Mouse (Mus musculus) hindbrain, embryonic 14.5 days (tissue): ENCODE measurements at regions not wholly inside any gene's neighbourhood (a gene's known extent, or its start where the extent isn't known, plus 50 kb on each side); places are given as distances from the start of the nearest gene placed in this dataset.

ENCODE experiments used
- ATAC-seq: fragments of 200-750 bp; cut with Nextera tagmentation; 2 replicates; pipeline ENCODE4 v1.8.0; 2017; ENCODE audit warnings: moderate number of reproducible peaks, mild to moderate bottlenecking, moderate TSS enrichment, moderate library complexity; ENCODE audit not compliant: low FRiP score
- DNase-seq: peaks from one replicate; pipeline ENCODE4 v3.0.0-alpha.2; 2015; ENCODE audit warnings: low spot score
- H3K27ac ChIP-seq: fragments of 300-500 bp; sonication (generic); 2 replicates; pipeline ENCODE4 v1.5.1; 2014; ENCODE audit warnings: mild to moderate bottlenecking, moderate library complexity
- H3K27me3 ChIP-seq: fragments of 300-500 bp; sonication (generic); 2 replicates; pipeline ENCODE4 v1.6.1; 2014; ENCODE audit warnings: mild to moderate bottlenecking, low read length, mixed read lengths; ENCODE audit not compliant: control insufficient read depth, insufficient read depth
- H3K36me3 ChIP-seq: fragments of 300-500 bp; sonication (generic); replicated peaks from 2 replicates; pipeline ENCODE4 v1.6.1; 2014; ENCODE audit not compliant: control insufficient read depth, insufficient read depth
- H3K4me1 ChIP-seq: fragments of 300-500 bp; sonication (generic); replicated peaks from 2 replicates; pipeline ENCODE4 v1.6.1; 2014; ENCODE audit warnings: antibody characterized with exemption, low read length, mixed read lengths; ENCODE audit not compliant: control insufficient read depth, insufficient read depth
- H3K4me2 ChIP-seq: fragments of 300-500 bp; sonication (generic); replicated peaks from 2 replicates; pipeline ENCODE4 v1.6.1; 2014; ENCODE audit warnings: mild to moderate bottlenecking, moderate library complexity
- H3K4me3 ChIP-seq: fragments of 300-500 bp; sonication (generic); replicated peaks from 2 replicates; pipeline ENCODE4 v1.5.1; 2014; ENCODE audit warnings: mild to moderate bottlenecking, low read length
- H3K9ac ChIP-seq: fragments of 300-500 bp; sonication (generic); 2 replicates; pipeline ENCODE4 v1.6.1; 2014
- H3K9me3 ChIP-seq: fragments of 300-500 bp; sonication (generic); 2 replicates; pipeline ENCODE4 v1.6.1; 2016; ENCODE audit warnings: low read length; ENCODE audit not compliant: control insufficient read depth
- WGBS: fragments of 180-500 bp; shearing (Covaris S2); extraction: QIAGEN DNeasy Blood & Tissue Kit; methylation state at CpG from one replicate; pipeline ENCODE4 v1.1.7; 2014; 5-methylcytosine and 5-hydroxymethylcytosine counted together

DNA sequence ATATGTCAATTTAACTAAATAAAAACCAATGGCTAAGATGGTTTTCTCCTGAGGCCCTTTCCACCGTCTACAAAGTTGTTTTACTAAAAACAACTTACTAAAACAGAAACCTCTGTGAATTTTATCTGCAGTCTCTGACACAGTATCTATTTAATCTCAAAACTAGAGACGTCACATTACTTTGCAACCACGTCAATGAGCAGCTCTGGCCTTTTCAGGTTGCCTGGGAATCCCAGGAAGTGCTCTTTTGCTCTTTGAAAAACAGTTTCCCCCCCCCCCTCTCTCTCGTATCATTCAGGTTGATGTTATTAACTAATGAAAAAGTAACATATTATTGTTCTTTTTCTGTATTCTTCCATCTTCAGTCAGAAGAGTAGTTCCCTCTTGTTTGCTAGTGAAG is 216.1 kb upstream of the Gm11114 start:
- ATAC-seq = no peak

GRCm38 (mm10) chr9:85112928-85113327 is 199.6 kb upstream of the Gm11114 start:
- Histone ChIP-seq H3K36me3 (no peaks in the 10 kb centered on the region), H3K4me2 (no peak overlapping the region), H3K4me3 (no peak overlapping the region), H3K4me1 (no peaks in the 10 kb centered on the region), H3K27me3 (no peaks in the 10 kb centered on the region), H3K27ac (no peak overlapping the region), H3K9me3 (no peaks in the 10 kb centered on the region), H3K9ac (no peak overlapping the region)
- DNase-seq = no peak
- no peak for ATAC-seq
- 84% methylated on average over 3 of the region's 3 CpGs for WGBS

More for the DNA sequence above, 216.1 kb upstream of the Gm11114 start:
- Histone ChIP-seq H3K27ac (no peak overlapping the region), H3K36me3 (no peaks in the 10 kb centered on the region), H3K27me3 (no peaks in the 10 kb centered on the region), H3K9me3 (no peaks in the 10 kb centered on the region), H3K4me3 (no peak overlapping the region), H3K4me2 (no peak overlapping the region), H3K4me1 (no peaks in the 10 kb centered on the region), H3K9ac (no peak overlapping the region)
- 75% methylated on average over 4 of the region's 4 CpGs for WGBS
- DNase-seq = no peak

GRCm38 (mm10) chr9:85114234-85114633 is 198.3 kb upstream of the Gm11114 start:
- Histone ChIP-seq H3K9ac (no peak overlapping the region), H3K4me3 (no peak overlapping the region), H3K9me3 (no peaks in the 10 kb centered on the region), H3K27me3 (no peaks in the 10 kb centered on the region), H3K4me2 (no peak overlapping the region), H3K4me1 (no peaks in the 10 kb centered on the region), H3K27ac (no peak overlapping the region), H3K36me3 (no peaks in the 10 kb centered on the region)
- DNase-seq (no peak), ATAC-seq (no peak)
- 67% methylated on average over 2 of the region's 2 CpGs for WGBS

- H3K9ac ChIP-seq = no peak overlapping the region
- ATAC-seq = no peak
- no peak overlapping the region for H3K27ac ChIP-seq
- H3K4me2 ChIP-seq = no peak overlapping the region
- WGBS = 93% methylated on average over 1 of the region's 1 CpGs
- no peak for DNase-seq
- H3K4me1 ChIP-seq = no peaks in the 10 kb centered on the region
- H3K36me3 ChIP-seq = no peaks in the 10 kb centered on the region
- H3K4me3 ChIP-seq = no peak overlapping the region
- H3K27me3 ChIP-seq = no peaks in the 10 kb centered on the region
- no peaks in the 10 kb centered on the region for H3K9me3 ChIP-seq
These were observed 192.5 kb upstream of the Gm11114 start for GRCm38 (mm10) chr9:85120061-85120460.

DNA sequence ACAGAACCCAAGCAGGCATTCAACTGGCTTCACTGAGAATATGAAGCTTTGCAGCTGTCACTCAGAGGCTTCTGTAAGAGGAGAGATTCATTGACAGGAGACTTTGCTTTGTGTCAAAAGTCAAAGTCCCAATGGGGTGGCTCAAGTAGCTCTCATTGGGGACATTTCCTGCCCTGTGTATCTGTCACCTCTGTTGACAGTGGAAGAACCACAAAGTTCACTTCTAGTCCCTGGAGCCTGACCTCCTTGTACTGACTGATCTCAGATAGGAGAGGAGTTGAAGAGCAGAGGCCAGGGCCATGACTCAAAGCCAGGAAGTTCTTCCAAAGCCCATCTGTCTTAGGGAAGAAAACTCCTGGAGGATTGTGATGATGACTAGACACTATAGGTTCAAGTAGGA is 191.5 kb upstream of the Gm11114 start:
- Histone ChIP-seq H3K27ac (no peak overlapping the region), H3K36me3 (no peaks in the 10 kb centered on the region), H3K4me1 (no peaks in the 10 kb centered on the region), H3K4me2 (no peak overlapping the region), H3K9me3 (no peaks in the 10 kb centered on the region), H3K4me3 (no peak overlapping the region), H3K27me3 (no peaks in the 10 kb centered on the region), H3K9ac (no peak overlapping the region)
- DNase-seq (no peak), ATAC-seq (no peak)

DNA sequence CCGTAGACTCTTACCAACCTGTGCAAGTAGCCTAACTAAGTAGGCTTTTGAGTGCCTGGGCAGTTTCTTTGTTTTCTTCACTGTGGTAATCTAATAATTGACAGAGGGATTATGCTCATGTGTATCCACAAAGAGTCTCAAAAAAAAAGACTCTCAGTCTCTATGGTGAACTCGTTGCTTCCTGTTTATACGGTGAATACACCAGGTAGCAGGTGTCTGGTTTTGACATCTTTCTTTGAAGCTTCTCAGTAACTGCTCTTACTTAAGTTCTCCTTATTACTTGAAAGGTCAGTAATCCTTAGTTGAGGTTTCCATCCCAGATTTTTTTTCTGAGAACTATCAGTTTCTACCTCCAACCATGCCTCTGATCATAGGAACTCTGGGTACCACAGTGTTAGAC is 188.9 kb upstream of the Gm11114 start:
- Histone ChIP-seq H3K4me3 (no peak overlapping the region), H3K27me3 (no peaks in the 10 kb centered on the region), H3K36me3 (no peaks in the 10 kb centered on the region), H3K4me2 (no peak overlapping the region), H3K9ac (no peak overlapping the region), H3K27ac (no peak overlapping the region), H3K9me3 (no peaks in the 10 kb centered on the region), H3K4me1 (no peaks in the 10 kb centered on the region)
- ATAC-seq (no peak), DNase-seq (no peak)
- WGBS = 72% methylated on average over 3 of the region's 3 CpGs

GRCm38 (mm10) chr9:85125775-85126174 is 186.8 kb upstream of the Gm11114 start:
- DNase-seq = no peak
- WGBS = 78% methylated on average over 4 of the region's 4 CpGs
- H3K4me3 ChIP-seq = no peak overlapping the region

GRCm38 (mm10) chr9:85126541-85126940 is 186.0 kb upstream of the Gm11114 start:
- ATAC-seq (no peak), DNase-seq (no peak)
- H3K36me3 ChIP-seq = no peaks in the 10 kb centered on the region
- no peak overlapping the region for H3K27ac ChIP-seq
- H3K4me1 ChIP-seq = no peaks in the 10 kb centered on the region
- H3K9me3 ChIP-seq = no peaks in the 10 kb centered on the region
- H3K27me3 ChIP-seq = no peaks in the 10 kb centered on the region
- no peak overlapping the region for H3K9ac ChIP-seq
- WGBS = 86% methylated on average over 6 of the region's 6 CpGs
- H3K4me2 ChIP-seq = no peak overlapping the region
- no peak overlapping the region for H3K4me3 ChIP-seq

More at GRCm38 (mm10) chr9:85125775-85126174, 186.8 kb upstream of the Gm11114 start:
- ATAC-seq = no peak
- Histone ChIP-seq H3K9me3 (no peaks in the 10 kb centered on the region), H3K4me2 (no peak overlapping the region), H3K36me3 (no peaks in the 10 kb centered on the region), H3K9ac (no peak overlapping the region), H3K27ac (no peak overlapping the region), H3K4me1 (no peaks in the 10 kb centered on the region), H3K27me3 (no peaks in the 10 kb centered on the region)

- Histone ChIP-seq H3K27ac (no peak overlapping the region), H3K9me3 (no peaks in the 10 kb centered on the region), H3K9ac (no peak overlapping the region), H3K27me3 (no peaks in the 10 kb centered on the region), H3K4me3 (no peak overlapping the region), H3K4me2 (no peak overlapping the region), H3K4me1 (no peaks in the 10 kb centered on the region), H3K36me3 (no peaks in the 10 kb centered on the region)
- 81% methylated on average over 4 of the region's 4 CpGs for WGBS
- ATAC-seq = no peak
- DNase-seq = no peak
These were observed 185.5 kb upstream of the Gm11114 start for GRCm38 (mm10) chr9:85127107-85127506.

GRCm38 (mm10) chr9:85134900-85135299 is 177.7 kb upstream of the Gm11114 start:
- Histone ChIP-seq H3K4me1 (no peaks in the 10 kb centered on the region), H3K9ac (no peak overlapping the region), H3K27me3 (no peaks in the 10 kb centered on the region), H3K36me3 (no peaks in the 10 kb centered on the region), H3K4me2 (no peak overlapping the region), H3K9me3 (no peaks in the 10 kb centered on the region), H3K4me3 (no peak overlapping the region), H3K27ac (no peak overlapping the region)
- DNase-seq (no peak), ATAC-seq (no peak)
- 87% methylated on average over 1 of the region's 1 CpGs for WGBS
